ENCODE assay signal across 22 mouse cellular contexts in the genomic region with DNA sequence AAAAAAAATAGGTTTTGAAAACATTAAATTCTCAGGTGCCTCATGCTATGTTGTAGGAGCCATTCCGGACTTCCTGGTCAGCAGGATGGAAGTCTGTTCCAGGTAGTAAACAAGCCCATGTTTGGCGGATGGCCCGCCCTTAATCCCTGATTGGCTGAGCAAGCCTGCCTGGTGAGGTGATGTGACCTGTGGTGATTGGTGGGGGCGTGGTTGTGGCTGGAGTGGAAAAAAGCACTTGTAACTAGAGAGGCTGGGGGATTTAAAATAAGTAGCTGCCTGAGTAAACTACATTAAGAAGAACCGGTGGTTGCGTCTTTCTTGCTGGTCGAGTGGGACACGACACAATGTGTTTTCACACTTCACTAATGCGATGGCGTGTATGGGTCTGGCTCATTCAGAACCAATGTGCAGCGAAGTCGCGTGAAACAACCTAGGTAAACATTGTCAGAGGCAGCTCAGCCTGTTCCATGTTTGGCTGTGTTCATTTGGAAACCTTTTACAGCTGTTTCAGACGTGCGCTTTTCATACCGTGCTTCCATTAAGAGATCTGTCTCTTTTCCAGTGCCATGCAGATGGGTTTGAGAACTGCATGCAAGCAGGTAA. TPM values are rescaled to one million over a fixed set of nuclear protein-coding genes. Genes with fewer than 3 reads are reported as not detected.
A peak's percentile ranks its signal among the peaks of the same experiment; 100 is the strongest.
DNase-seq lines count a peak whose midpoint lies in the region; TF ChIP-seq lines count a peak whose summit lies in the region.
"Had no signal": no experiment of that assay in that cellular context is flagged by ENCODE, and none has a peak within 500 bp of the region (broad histone marks: within the 10 kb centered on the region; RNA-seq: fewer than 3 reads in every experiment).

No protein-coding gene starts in this region.

- in situ Hi-C loops in ES-E14 (cut with MboI; ENCODE audit: low sequenced_read_pairs in 2 of 2, unreplicated experiment in 2 of 2): no loop called here

- H3K27ac ChIP-seq in ES-E14 (ENCODE audit: insufficient read depth, low read depth, low read length, poor library complexity, severe bottlenecking): peak overlapping the region; percentile 67; the same call in 1 of the 2 replicates
- peak overlapping the region; percentile 44; the same call in 1 of the 2 replicates for H3K27ac ChIP-seq in limb, embryonic 10.5 days
- H3K27ac ChIP-seq: forebrain, embryonic 10.5 days; hindbrain, embryonic 12.5 days; liver, embryonic 13.5 days; midbrain, embryonic 10.5 days; neural tube, embryonic 12.5 days had no signal

- peak overlapping the region in 1 of 2 experiments; percentile 18; a peak in 1 of 4 replicates for H3K4me3 ChIP-seq in ES-E14 (ENCODE audit: insufficient read depth in 1 of 2, low read depth in 1 of 2, low read length in 2 of 2, poor library complexity in 1 of 2, severe bottlenecking in 1 of 2)
- no peak overlapping the region for H3K4me3 ChIP-seq in limb, embryonic 10.5 days
- H3K4me3 ChIP-seq: forebrain, embryonic 10.5 days; hindbrain, embryonic 12.5 days; liver, embryonic 13.5 days; midbrain, embryonic 10.5 days; neural tube, embryonic 12.5 days had no signal

- peak overlapping the region; percentile 34; the same call in 1 of the 2 replicates for H3K9ac ChIP-seq in ES-E14 (ENCODE audit: insufficient read depth, low read depth, low read length, poor library complexity, severe bottlenecking)
- H3K9ac ChIP-seq: forebrain, postnatal 0 days; hindbrain, embryonic 12.5 days; liver, embryonic 13.5 days; neural tube, embryonic 12.5 days had no signal

- no peaks in the 10 kb centered on the region for H3K9me3 ChIP-seq in ES-E14 (ENCODE audit: control insufficient read depth, insufficient read depth, low read depth, low read length)
- H3K9me3 ChIP-seq in limb, embryonic 10.5 days (replicated peaks): no peaks in the 10 kb centered on the region
- H3K9me3 ChIP-seq: forebrain, embryonic 10.5 days; hindbrain, embryonic 12.5 days; liver, embryonic 13.5 days; midbrain, embryonic 10.5 days; neural tube, embryonic 12.5 days had no signal

- peak; percentile 68 to 73 for DNase-seq in lung, adult 18-20 months
- DNase-seq in lung, postnatal 14 days: no peak
- DNase-seq in ES-E14 (ENCODE audit: low read depth, low spot score): no peak
- no peak for DNase-seq in limb, embryonic 10.5 days (ENCODE audit: low spot score)
- peak; percentile 26 for DNase-seq in yolk sac, embryonic 10.5 days (ENCODE audit: low spot score)
- DNase-seq in thymus, adult 18-20 months: no peak
- DNase-seq in urinary bladder, postnatal 4 days (ENCODE audit: low spot score in 2 of 2): no peak
- DNase-seq: adrenal gland, adult 2 months; cerebellum, adult 8-10 months; forebrain, postnatal 0 days; heart, postnatal 10 days; left cerebral cortex, postnatal 4 days; liver, embryonic 13.5 days; right cerebral cortex, adult 18-20 months had no signal

- peaks cover 0 to 2% of the 10 kb centered on the region in 2 experiments; a peak in 1 of 4 replicates for H3K4me1 ChIP-seq in ES-E14 (ENCODE audit: control insufficient read depth in 2 of 2, insufficient read depth in 2 of 2, low read length in 2 of 2, poor library complexity in 1 of 2)
- H3K4me1 ChIP-seq in limb, embryonic 10.5 days: peaks cover 14% of the 10 kb centered on the region

- WGBS in limb, embryonic 10.5 days: 71% methylated on average over 16 of the region's 16 CpGs

- peaks cover 17% of the 10 kb centered on the region for H3K27me3 ChIP-seq in limb, embryonic 10.5 days (ENCODE audit: low read depth, poor library complexity, severe bottlenecking)
- H3K27me3 ChIP-seq: neural tube, embryonic 12.5 days had no signal

- H3K36me3 ChIP-seq in ES-E14 (ENCODE audit: control insufficient read depth, insufficient read depth, low read length, poor library complexity, severe bottlenecking): no peaks in the 10 kb centered on the region
- H3K36me3 ChIP-seq in limb, embryonic 10.5 days: no peaks in the 10 kb centered on the region
- H3K36me3 ChIP-seq: forebrain, embryonic 10.5 days; hindbrain, embryonic 12.5 days; liver, embryonic 13.5 days; midbrain, embryonic 10.5 days; neural tube, embryonic 12.5 days had no signal

TF ChIP-seq in ES-E14, 5 proteins besides CTCF, POLR2A, EP300 and RAD21:
- TF ChIP-seq CHD2 (IDR thresholded peaks at IDR 0.05; ENCODE audit: low read depth, low read length) (no peak), ZNF384 (IDR thresholded peaks at IDR 0.05; ENCODE audit: low read depth, low read length) (no peak), HCFC1 (IDR thresholded peaks at IDR 0.05; ENCODE audit: borderline replicate concordance, insufficient read depth, low read length) (no peak), MAFK (IDR thresholded peaks at IDR 0.05; ENCODE audit: insufficient read depth, low read depth, low read length) (no peak), ZC3H11A (IDR thresholded peaks at IDR 0.05; ENCODE audit: borderline replicate concordance, low read depth, low read length) (no peak)

RNA-seq across cellular contexts. Expression of gene Cfap58, which starts 2.7 kb away (rescaled TPM):
- total RNA-seq in ES-E14 (2012; rRNA removed): not detected in 2 replicates
- not detected in 2 replicates for polyA plus RNA-seq in limb, embryonic 10.5 days (2016; fragmentation: Nextera tagmentation; extraction: Ambion mirVana)
- total RNA-seq: adrenal gland, adult 2 months; gastrocnemius, adult 18-20 months had no signal
- polyA plus RNA-seq: adrenal gland, adult 2 months; CD4-positive, CD25-positive, alpha-beta regulatory T cell, adult 4 months; forebrain, embryonic 10.5 days; inflammation-experienced regulatory T-cells, adult 6 months; liver, embryonic 13.5 days had no signal

RNA-seq across cellular contexts. Expression of gene Itprip, which starts 15.6 kb away (rescaled TPM):
- total RNA-seq in ES-E14 (2012; rRNA removed): 5.7 and 7.2 TPM in 2 replicates
- 19.0 and 27.5 TPM in 2 replicates for polyA plus RNA-seq in limb, embryonic 10.5 days (2016; fragmentation: Nextera tagmentation; extraction: Ambion mirVana)

RNA-seq across cellular contexts. Expression of gene Cfap43, which starts 15.7 kb away (rescaled TPM):
- 1.5 and 1.7 TPM in 2 replicates for total RNA-seq in ES-E14 (2012; rRNA removed)
- 0.05 and 0.09 TPM in 2 replicates for polyA plus RNA-seq in limb, embryonic 10.5 days (2016; fragmentation: Nextera tagmentation; extraction: Ambion mirVana)
- total RNA-seq: adrenal gland, adult 2 months; gastrocnemius, adult 18-20 months had no signal
- polyA plus RNA-seq: adrenal gland, adult 2 months; heart, embryonic 11.5 days had no signal

Comparison
In these comparisons a context has a peak if more than half of its experiments do, and no peak if none do; other contexts are left out.
1. DNase-seq: peak in lung, adult 18-20 months (2 of 2) and yolk sac, embryonic 10.5 days (single experiment); none in lung, postnatal 14 days (single experiment), ES-E14 (single experiment), limb, embryonic 10.5 days (single experiment), thymus, adult 18-20 months (0 of 2) and urinary bladder, postnatal 4 days (0 of 2).